Mouse (Mus musculus): Measurements from ENCODE around the gene Anapc13. TPM values are rescaled to one million over a fixed set of nuclear protein-coding genes. Genes with fewer than 3 reads are reported as not detected.

Anapc13 gene
- polyA plus RNA-seq, 1 experiment: 65.4 TPM

GRCm38 (mm10) chr9:102607471-102607870, 18.6 kb upstream of the Anapc13 start:
- DNase-seq: no peak
- no peak overlapping the region for H3K4me3 ChIP-seq (replicated peaks; ENCODE audit: extremely low read depth, low read depth, low read length)
- no peaks in the 10 kb centered on the region for H3K4me1 ChIP-seq (ENCODE audit: control insufficient read depth, insufficient read depth, low read length)
- TF ChIP-seq CTCF (IDR thresholded peaks at IDR 0.05; ENCODE audit: insufficient read depth, low read length) (no peak), POLR2A (IDR thresholded peaks at IDR 0.05; ENCODE audit: borderline replicate concordance, extremely low read depth, low read depth, low read length) (no peak)
- WGBS: 75% methylated on average over 5 of the region's 5 CpGs

GRCm38 (mm10) chr9:102609221-102609620, 16.9 kb upstream of the Anapc13 start:
- WGBS: 81% methylated on average over 3 of the region's 3 CpGs
- no peak overlapping the region for H3K4me3 ChIP-seq (replicated peaks; ENCODE audit: extremely low read depth, low read depth, low read length)
- DNase-seq: no peak
- no peak for TF ChIP-seq CTCF (IDR thresholded peaks at IDR 0.05; ENCODE audit: insufficient read depth, low read length)
- TF ChIP-seq POLR2A (IDR thresholded peaks at IDR 0.05; ENCODE audit: borderline replicate concordance, extremely low read depth, low read depth, low read length): no peak
- no peaks in the 10 kb centered on the region for H3K4me1 ChIP-seq (ENCODE audit: control insufficient read depth, insufficient read depth, low read length)

DNA sequence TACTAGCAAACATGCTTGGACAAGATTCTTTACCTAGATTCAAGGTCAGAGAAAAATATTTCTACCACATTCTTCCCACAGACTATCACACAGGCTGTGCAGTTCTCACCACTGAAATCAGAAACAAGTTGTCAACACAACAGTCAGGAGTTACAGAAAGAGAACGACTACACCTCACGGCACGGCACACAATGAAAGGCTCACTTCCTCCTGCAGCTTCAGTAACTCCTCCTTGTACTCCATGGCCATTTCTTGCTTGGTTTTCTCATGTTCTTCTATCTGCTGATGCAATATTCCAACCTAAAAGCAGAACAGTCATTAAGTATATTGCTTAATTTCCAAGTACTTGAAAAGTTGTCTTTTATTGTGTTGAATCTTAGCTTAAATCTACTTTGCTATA, 11.0 kb upstream of the Anapc13 start:
- TF ChIP-seq POLR2A (IDR thresholded peaks at IDR 0.05; ENCODE audit: borderline replicate concordance, extremely low read depth, low read depth, low read length) (no peak), CTCF (IDR thresholded peaks at IDR 0.05; ENCODE audit: insufficient read depth, low read length) (no peak)
- WGBS: 23% methylated on average over 3 of the region's 3 CpGs
- H3K4me1 ChIP-seq (ENCODE audit: control insufficient read depth, insufficient read depth, low read length): peaks cover 4% of the 10 kb centered on the region
- no peak for DNase-seq
- H3K4me3 ChIP-seq (replicated peaks; ENCODE audit: extremely low read depth, low read depth, low read length): no peak overlapping the region

GRCm38 (mm10) chr9:102616267-102616666, 9.8 kb upstream of the Anapc13 start:
- Histone ChIP-seq H3K4me3 (replicated peaks; ENCODE audit: extremely low read depth, low read depth, low read length) (no peak overlapping the region), H3K4me1 (ENCODE audit: control insufficient read depth, insufficient read depth, low read length) (peaks cover 4% of the 10 kb centered on the region)
- no peak for DNase-seq
- WGBS: 40% methylated on average over 9 of the region's 9 CpGs
- TF ChIP-seq CTCF (IDR thresholded peaks at IDR 0.05; ENCODE audit: insufficient read depth, low read length): no peak
- TF ChIP-seq POLR2A (IDR thresholded peaks at IDR 0.05; ENCODE audit: borderline replicate concordance, extremely low read depth, low read depth, low read length): no peak

DNA sequence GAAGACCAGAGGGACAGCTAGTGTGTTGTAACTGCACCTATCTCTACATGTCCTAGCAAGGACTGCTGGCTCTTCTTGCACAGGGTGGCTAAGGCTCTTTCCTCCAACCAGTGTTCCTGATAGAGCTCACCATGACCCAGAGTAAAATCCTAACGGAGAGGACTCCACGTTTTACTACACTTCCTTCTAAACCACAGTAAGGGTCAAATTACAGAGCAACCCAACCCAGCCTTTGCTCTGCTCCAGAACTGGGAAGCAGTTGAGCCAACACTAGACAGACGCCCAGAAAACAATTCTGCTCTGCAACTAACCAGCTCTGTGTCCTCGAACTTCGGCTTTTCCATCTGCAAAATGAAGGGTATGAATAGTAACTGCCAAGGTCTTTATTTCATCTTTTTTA, 4.7 kb upstream of the Anapc13 start:
- Histone ChIP-seq H3K4me1 (ENCODE audit: control insufficient read depth, insufficient read depth, low read length) (peaks cover 7% of the 10 kb centered on the region), H3K4me3 (replicated peaks; ENCODE audit: extremely low read depth, low read depth, low read length) (no peak overlapping the region)
- TF ChIP-seq POLR2A (IDR thresholded peaks at IDR 0.05; ENCODE audit: borderline replicate concordance, extremely low read depth, low read depth, low read length): no peak
- no peak for TF ChIP-seq CTCF (IDR thresholded peaks at IDR 0.05; ENCODE audit: insufficient read depth, low read length)
- no peak for DNase-seq
- 61% methylated on average over 5 of the region's 5 CpGs for WGBS

DNA sequence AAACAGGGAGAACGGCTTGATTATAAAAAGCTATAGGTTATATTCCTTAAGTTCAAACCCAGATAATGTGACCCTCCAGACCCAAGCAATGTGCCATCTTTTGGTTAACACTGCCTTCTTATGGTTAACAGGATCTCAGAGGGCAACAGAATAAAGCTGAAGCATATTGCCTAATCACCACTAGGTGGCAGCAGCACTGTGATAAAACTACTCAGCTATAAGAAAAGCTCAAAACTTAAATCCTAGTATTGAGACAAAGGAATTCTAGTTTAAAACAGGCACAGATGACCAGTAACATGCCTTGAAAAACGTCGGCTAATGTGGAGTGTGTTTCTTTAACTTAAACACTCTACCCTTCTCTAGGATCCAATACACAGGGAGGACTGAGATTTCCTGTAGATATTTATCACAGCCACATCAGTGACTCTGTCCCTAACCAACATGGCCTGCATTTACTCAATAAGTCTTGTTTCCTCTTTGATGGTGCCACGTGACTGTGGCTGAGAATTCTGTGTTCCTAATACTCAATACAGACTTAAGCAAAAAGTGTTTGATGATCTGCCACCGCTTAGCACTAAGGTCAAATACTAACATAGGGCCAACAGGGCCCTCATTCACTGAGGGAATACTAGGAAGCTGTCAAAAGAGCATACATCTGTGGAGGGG, 3.8 kb upstream of the Anapc13 start:
- peak; percentile 33; the same call in 1 of the 2 replicates for TF ChIP-seq CTCF (IDR thresholded peaks at IDR 0.05; ENCODE audit: insufficient read depth, low read length)
- TF ChIP-seq POLR2A (IDR thresholded peaks at IDR 0.05; ENCODE audit: borderline replicate concordance, extremely low read depth, low read depth, low read length): no peak
- Histone ChIP-seq H3K4me1 (ENCODE audit: control insufficient read depth, insufficient read depth, low read length) (peaks cover 8% of the 10 kb centered on the region), H3K4me3 (replicated peaks; ENCODE audit: extremely low read depth, low read depth, low read length) (no peak overlapping the region)
- WGBS: 30% methylated on average over 5 of the region's 5 CpGs
- no peak for DNase-seq

- WGBS: 79% methylated on average over 6 of the region's 6 CpGs
- Histone ChIP-seq H3K4me1 (ENCODE audit: control insufficient read depth, insufficient read depth, low read length) (peaks cover 8% of the 10 kb centered on the region), H3K4me3 (replicated peaks; ENCODE audit: extremely low read depth, low read depth, low read length) (no peak overlapping the region)
- no peak for DNase-seq
- no peak for TF ChIP-seq CTCF (IDR thresholded peaks at IDR 0.05; ENCODE audit: insufficient read depth, low read length)
- no peak for TF ChIP-seq POLR2A (IDR thresholded peaks at IDR 0.05; ENCODE audit: borderline replicate concordance, extremely low read depth, low read depth, low read length)
Observed at GRCm38 (mm10) chr9:102622876-102623275, 3.2 kb upstream of the Anapc13 start.

- Histone ChIP-seq H3K4me3 (replicated peaks; ENCODE audit: extremely low read depth, low read depth, low read length) (no peak overlapping the region), H3K4me1 (ENCODE audit: control insufficient read depth, insufficient read depth, low read length) (peaks cover 8% of the 10 kb centered on the region)
- DNase-seq: no peak
- WGBS: 65% methylated on average over 7 of the region's 7 CpGs
- TF ChIP-seq CTCF (IDR thresholded peaks at IDR 0.05; ENCODE audit: insufficient read depth, low read length) (no peak), POLR2A (IDR thresholded peaks at IDR 0.05; ENCODE audit: borderline replicate concordance, extremely low read depth, low read depth, low read length) (no peak)
Observed at GRCm38 (mm10) chr9:102623581-102623980, 2.5 kb upstream of the Anapc13 start.

DNA sequence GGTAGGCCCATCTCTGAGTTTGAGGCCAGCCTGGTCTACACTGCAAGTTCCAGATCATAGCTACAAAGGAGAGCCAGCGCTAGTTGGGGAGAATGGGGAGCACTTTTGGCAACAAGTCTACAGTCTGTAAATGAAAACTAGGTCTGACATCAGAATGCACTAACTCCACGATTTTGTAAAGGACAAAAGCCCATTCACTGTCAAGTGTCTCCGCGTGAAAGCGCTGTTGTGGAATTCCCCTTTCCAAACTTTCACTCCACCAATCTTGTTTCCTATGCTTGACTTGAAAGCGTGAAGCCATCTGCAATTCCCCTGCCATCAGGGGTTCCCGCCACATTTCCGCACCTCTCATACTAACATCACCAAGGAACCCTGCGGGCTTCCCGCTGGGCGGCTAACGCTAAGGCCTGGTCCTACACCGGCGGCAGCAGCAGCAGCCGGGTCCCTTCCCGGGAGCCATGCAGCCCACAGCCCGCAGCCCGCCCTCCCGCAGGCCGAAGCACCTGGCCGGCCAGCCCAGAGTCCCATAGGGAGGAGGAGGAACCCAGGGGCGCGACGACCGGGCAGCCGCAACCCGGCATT, 604 bp upstream of the Anapc13 start:
- TF ChIP-seq CTCF (IDR thresholded peaks at IDR 0.05; ENCODE audit: insufficient read depth, low read length) (no peak), POLR2A (IDR thresholded peaks at IDR 0.05; ENCODE audit: borderline replicate concordance, extremely low read depth, low read depth, low read length) (no peak)
- no peak for DNase-seq
- H3K4me1 ChIP-seq (ENCODE audit: control insufficient read depth, insufficient read depth, low read length): peaks cover 8% of the 10 kb centered on the region
- WGBS: under 1% methylated on average over 26 of the region's 27 CpGs
- H3K4me3 ChIP-seq (replicated peaks; ENCODE audit: extremely low read depth, low read depth, low read length): peak overlapping the region; percentile 80

- peaks cover 9% of the 10 kb centered on the region for H3K4me1 ChIP-seq (ENCODE audit: control insufficient read depth, insufficient read depth, low read length)
- H3K4me3 ChIP-seq (replicated peaks; ENCODE audit: extremely low read depth, low read depth, low read length): peak overlapping the region; percentile 82
- no peak for TF ChIP-seq POLR2A (IDR thresholded peaks at IDR 0.05; ENCODE audit: borderline replicate concordance, extremely low read depth, low read depth, low read length)
- no peak for TF ChIP-seq CTCF (IDR thresholded peaks at IDR 0.05; ENCODE audit: insufficient read depth, low read length)
- no peak for DNase-seq
- under 1% methylated on average over 9 of the region's 9 CpGs for WGBS
Observed at GRCm38 (mm10) chr9:102626839-102627225, 736 bp downstream of the Anapc13 start.

Measured in lung, adult 2 months (tissue).